Mouse (Mus musculus) cerebellum, postnatal 10 days (tissue): ENCODE measurements around the gene Isyna1.
"Not testable (repeated sequence)": the region's sequence is repeated elsewhere in the genome, so short reads cannot be mapped to it uniquely, and the experiment has no call there.

Experiments used
- DNase-seq, 2 experiments: peaks; one replicate each; pipeline ENCODE4 v3.0.0; 2021; ENCODE audit warnings: mixed read lengths in 2 of 2

Gene Isyna1

DNA sequence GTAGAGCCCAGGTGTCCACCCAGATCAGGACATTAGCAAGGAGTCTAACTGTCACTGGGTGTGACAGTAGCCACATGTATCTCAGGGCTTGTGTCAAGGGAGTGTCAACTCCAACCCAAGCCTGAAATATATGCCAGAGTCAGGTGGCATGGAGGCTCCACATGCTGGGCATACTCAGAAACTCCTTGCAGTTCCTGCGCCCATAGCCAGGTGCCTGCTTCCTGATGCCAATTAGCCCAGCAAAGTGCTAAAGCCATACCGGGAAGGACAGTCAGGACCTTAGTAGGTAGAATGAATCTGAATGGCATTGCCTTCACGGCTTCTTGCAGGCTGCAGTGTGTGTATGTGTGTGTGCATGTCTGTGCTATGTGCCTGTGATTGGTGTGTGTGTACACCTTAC is 17.0 kb upstream of the Isyna1 start:
- no peak for DNase-seq

DNA sequence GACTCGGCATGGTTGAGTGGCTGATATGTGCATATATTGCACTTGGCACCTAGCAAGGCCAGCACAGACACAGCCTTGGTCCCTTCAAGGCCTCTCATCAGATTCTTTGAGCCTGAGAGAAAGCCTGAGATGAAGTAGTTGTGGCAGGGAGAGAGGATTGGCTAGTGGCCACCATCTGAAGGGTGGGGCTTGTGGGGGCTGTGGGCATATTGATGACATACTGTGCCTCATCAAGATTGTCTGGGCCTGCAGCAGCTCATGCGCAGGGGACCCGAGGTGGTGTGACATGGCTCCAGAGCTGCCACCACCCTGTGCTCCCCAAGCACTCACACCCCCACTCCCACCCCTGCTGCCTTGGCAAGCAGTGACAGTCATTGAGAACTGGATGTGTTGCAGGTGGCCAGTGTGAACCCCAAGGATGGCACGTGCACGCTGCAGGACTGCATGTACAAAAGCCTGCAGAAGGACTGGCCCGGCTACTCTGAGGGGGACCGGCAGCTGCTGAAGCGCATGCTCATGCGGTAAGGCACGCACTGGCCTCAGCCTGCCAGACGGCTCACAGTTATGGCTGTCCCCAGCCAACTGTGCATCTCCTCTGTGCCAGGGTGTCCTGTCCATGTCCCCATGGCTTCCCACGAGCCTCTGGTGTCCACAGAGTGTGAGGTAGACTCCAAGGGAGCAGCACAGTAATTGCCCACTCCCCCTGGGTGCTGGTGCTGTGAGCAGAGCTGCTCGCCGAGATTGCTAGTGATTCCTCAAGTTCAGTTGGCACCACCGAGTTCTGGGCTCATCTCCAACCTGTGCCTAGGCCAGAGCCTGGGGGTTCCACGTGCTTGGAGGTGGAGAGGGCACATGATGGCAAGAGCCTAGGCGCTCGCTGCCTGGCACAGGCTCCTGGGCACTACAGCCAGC is 10.4 kb upstream of the Isyna1 start:
- peak; percentile 90 to 94 for DNase-seq

DNA sequence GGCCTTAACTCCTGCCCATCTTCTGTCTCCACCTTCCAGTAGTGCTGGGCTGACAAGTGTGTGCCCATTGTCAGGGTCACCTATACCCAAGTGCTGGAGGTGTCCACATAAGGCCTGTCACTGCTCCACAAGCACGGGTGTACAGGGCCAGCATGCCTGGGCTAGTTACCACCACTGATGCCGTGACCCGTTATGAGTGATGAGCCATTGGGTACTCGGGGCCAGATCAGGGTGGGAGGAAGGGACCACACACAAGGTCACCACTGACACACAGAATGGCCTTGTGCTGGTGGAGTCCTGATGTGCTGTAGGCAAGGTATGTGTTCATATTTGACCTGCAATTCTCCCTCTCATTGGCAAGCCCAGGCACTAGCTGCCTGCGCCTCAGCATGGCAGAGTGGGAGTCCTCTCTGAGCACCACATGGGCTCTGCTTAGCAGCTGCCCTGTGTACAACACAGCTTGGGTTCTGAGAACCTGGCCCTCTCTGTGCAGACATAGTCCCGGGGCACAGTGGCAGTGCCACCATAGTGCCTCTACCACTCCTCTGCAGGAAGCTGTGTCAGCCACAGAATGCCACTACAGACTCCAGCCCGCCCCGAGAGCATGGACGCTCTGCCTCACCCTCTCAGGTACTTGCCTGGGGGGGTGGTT is 9.4 kb upstream of the Isyna1 start:
- no peak for DNase-seq

DNA sequence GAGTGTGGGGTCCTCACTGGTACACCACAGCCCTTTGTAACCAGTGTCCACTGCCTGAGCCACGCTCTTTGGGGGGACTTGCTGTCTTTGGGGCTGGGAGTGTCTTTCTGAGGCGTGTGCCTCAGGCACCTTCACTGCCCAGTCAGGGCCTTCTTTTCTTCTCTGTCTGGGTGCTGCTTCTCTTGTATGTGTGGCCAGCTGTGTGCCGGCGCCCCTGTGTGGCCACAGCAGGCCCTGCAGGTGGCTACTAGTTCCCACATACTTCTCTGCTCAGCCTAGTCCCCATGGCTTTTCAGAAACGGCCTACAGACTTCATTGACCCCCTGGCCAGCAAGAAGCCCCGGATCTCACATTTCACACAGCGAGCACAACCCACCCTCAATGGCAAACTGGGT is 8.9 kb upstream of the Isyna1 start:
- peak; percentile 63 to 65 for DNase-seq

GRCm38 (mm10) chr8:70587955-70588354 is 6.2 kb upstream of the Isyna1 start:
- not testable (repeated sequence) for DNase-seq

DNA sequence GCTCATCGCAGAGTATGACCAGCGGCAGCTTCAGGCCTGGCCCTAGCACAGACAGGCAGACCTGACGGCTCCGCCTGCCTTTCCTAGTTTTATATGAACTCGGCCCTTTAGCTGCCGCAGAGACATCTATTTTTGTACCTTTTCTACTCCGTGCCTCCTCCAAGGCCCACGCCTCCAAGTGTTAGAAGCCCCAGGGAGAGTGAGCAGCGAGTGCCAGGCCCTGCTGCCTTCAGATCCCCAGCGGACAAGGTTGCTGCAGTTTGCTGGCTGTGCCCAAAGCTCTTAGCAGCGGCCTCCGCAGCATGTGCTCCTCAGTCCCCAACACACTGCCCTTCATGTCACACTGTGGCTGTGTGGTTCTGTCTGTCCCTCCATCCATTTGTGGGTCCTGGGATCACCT is 2.6 kb upstream of the Isyna1 start:
- no peak for DNase-seq

DNA sequence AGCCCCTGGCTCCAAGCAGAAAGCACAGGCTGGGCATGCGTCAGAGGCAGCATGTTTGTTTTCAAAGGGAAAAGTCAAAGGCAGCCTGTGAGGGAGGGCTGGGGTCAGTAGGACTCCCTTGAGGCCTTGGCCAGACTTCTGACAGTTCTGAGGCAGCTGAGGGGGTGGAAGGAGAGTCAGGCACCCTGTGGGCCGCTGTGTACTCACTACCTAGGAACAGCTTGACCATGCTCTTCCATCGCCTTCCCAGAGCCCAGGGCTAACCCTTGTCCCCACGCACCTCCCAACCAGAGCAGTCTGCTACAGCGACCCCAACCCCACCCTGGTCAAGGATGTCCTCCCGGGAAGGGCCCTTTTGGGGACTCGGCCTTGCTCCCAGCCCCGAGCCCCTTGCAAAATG is 1.0 kb upstream of the Isyna1 start:
- no peak for DNase-seq

DNA sequence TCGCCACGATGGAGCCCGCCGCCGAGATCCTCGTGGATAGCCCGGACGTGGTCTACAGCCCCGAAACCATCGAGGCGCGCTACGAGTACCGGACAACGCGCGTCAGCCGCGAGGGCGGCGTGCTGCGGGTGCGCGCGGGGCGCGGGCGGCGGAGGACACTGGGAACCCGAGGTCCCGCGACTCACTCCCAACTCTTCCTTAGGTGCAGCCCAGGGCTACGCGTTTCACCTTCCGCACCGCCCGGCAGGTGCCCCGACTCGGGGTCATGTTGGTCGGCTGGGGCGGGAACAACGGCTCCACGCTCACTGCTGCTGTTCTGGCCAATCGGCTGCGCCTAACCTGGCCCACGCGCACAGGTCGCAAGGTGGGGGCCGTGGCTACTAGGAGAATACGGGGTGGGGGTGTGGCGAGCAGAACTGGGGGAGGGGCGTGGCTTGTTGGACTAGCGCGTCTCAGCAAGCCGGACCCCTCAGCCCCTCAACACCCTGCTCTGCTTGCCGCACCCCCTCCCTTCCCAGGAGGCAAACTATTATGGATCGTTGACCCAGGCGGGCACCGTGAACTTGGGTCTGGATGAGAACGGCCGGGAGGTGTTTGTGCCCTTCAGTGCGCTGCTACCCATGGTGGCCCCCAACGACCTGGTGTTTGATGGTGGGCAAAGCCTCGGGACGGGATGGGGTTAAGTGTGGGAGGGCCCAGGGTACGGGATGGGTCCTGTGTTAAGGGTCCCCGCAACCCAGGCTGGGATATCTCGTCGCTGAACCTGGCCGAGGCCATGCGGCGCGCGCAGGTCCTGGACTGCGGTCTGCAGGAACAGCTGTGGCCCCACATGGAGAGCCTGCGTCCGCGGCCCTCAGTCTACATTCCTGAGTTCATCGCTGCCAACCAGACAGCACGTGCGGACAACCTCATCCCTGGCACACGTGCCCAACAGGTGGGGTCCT is 720 bp downstream of the Isyna1 start:
- DNase-seq: peak; percentile 74 to 76

DNA sequence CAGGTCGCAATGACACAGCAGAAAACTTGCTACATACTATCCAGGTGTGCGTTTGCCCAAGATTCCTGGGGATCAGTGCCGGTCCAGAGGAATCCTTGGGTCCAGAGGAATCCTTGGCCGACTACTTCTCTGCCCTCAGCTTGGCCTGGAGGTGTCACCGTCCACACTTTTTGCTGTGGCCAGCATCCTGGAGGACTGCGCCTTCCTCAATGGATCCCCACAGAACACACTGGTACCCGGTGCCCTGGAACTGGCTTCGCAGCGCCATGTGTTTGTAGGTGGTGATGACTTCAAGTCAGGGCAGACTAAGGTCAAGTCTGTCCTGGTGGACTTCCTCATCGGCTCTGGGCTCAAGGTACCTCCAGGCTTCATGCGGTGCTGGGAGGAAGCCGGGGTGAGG is 1.6 kb downstream of the Isyna1 start:
- no peak for DNase-seq

- DNase-seq: peak in 1 of 2 experiments; percentile 58
These were observed 2.0 kb downstream of the Isyna1 start for GRCm38 (mm10) chr8:70596216-70596615.

DNA sequence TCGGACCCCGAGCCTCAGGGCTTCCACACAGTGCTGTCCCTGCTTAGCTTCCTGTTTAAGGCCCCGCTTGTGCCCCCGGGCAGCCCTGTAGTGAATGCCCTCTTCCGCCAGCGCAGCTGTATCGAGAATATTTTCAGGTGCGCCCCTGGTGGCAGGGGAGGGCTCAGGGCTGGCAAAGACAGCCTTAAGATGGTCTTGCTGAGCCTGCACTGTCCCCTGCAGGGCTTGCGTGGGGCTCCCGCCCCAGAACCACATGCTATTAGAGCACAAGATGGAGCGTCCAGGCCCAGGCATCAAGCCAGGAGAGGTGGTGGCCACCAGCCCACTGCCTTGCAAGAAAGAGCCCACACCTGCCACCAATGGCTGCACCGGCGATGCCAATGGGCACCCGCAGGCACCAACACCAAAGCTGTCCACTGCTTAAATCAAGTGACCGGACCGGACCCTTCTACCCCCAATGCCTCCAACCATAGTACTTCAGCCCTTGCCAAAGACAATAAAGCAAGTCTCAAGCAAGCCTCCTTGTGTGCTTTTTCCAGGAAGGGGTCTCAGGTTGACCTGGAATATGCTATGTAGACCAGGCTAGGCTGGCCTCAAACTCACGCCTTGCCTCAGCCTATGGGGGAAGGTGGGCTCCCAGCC is 2.7 kb downstream of the Isyna1 start:
- DNase-seq: peak; percentile 85 to 88

- peak in 1 of 2 experiments; percentile 47 for DNase-seq
These were observed 3.5 kb downstream of the Isyna1 start for GRCm38 (mm10) chr8:70597417-70598272.

GRCm38 (mm10) chr8:70598283-70598682 is 4.1 kb downstream of the Isyna1 start:
- peak; percentile 89 for DNase-seq

- DNase-seq: no peak
These were observed 4.5 kb downstream of the Isyna1 start for GRCm38 (mm10) chr8:70598722-70599121.

DNA sequence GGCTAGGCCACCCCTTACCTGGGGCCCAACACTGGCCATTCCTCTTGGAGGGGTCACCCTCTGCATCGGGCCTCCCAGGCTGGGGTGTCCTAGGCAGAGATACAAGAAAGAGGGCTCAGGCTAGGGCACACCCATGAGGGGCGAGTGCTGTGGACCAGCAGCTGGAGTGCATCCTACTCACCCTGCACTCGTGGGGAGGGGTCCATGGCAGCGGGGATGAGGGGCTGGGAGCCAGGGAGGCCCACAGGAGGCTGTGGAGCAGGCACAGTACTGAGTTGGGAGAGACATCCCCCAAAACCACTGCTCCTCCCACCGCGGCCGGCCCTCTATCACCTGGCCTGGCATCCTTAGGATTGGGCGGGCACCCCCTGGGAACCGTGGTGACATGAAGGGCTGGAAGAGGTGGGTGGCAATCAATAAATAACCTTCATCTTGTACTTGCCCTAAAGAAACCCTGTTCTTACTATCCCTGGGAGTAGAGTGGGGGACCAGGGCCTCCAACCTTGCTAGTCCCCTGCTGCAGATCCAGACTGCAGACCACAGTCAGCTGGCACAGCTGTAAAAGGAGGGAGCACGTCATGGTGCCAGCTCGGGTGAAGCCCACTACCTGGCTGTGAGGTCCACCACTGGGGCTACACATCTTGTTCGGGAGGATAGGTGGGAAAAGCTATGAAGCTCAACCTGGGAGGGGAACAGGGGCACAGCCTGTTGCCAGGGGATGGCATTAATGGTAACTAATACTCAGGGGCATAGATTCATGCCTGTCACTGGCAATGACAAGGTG is 5.5 kb downstream of the Isyna1 start:
- no peak for DNase-seq

- peak; percentile 68 to 80 for DNase-seq
These were observed 6.5 kb downstream of the Isyna1 start for GRCm38 (mm10) chr8:70600473-70601270.

- peak; percentile 98 to 99 for DNase-seq
These were observed 7.1 kb downstream of the Isyna1 start for GRCm38 (mm10) chr8:70601271-70601649.

GRCm38 (mm10) chr8:70602139-70602811 is 8.1 kb downstream of the Isyna1 start:
- peak in 1 of 2 experiments; percentile 22 for DNase-seq

- DNase-seq: no peak
These were observed 10.4 kb downstream of the Isyna1 start for GRCm38 (mm10) chr8:70604558-70604957.
